Mouse (Mus musculus) heart, adult 11 months (tissue): ENCODE data around the gene Acly.

Experiments used
- DNase-seq: peaks from one replicate; pipeline ENCODE4 v3.0.0; 2022

Acly gene

DNA sequence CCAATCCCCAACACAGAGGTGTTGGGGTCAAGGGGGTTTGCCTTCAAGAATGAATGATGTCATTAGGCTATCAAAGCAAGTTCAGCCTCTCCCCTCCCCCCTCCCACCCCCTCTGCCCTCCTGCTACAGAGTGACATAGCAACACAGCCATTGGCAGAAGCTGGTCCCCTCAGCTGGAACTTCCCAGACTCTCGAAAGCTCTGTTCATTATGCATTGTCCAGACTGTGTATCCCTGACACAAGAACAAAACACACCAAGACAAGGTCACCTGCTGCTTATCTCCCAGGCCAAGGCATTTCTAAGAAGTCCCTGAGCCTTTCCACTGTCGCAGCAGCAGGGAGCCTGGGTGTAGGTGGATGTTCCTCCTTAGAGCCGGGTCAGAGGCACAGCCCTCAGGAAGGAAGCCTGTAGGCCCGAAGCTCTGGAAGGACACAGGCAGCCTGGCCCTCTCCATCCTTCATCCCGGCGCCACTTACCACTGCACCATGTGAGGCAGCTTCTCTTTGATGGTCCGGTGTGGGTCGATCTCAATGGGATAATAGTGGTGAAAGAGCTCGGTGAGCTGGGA is 92.0 kb downstream of the Acly start:
- DNase-seq: no peak

DNA sequence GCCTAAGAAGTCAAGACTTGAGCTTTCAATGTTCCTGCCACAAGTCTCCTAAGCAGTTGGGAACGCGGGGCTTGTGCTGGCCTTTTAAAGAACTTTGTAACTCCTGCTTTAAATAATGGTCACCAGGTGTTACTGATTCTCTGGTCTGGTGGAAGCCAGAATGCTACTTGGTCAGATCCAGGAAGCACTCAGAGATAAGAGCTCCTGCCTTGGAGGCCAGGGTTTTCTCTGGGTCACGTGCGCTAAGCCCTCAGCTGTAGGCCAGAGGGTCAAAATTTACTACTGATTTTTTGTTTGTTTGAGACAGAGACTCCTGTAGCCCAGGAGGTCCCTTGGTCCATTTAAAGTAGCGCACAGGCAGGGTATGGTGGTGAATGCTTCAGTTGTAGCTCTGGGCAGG is 95.8 kb downstream of the Acly start:
- DNase-seq: no peak

DNA sequence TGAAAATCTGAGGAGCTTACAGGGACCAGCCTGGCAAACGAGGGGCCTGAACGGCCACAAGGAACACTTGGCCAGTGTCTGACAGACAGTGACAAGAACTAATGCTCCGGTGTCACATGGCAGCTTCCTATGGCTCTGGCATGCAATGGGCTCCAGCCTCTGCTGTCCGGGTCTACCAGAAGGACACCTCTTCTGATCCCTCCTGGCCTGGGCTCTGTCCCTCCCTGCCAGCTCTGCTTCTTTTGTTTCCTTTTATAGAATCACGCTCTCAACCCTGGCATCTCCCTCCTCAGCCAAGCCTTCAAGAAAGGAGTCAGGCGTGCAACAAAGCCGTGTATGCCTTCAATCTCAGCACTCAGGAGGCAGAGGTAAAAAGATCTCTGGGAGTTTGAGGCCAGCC is 97.7 kb downstream of the Acly start:
- DNase-seq: peak; percentile 94

DNA sequence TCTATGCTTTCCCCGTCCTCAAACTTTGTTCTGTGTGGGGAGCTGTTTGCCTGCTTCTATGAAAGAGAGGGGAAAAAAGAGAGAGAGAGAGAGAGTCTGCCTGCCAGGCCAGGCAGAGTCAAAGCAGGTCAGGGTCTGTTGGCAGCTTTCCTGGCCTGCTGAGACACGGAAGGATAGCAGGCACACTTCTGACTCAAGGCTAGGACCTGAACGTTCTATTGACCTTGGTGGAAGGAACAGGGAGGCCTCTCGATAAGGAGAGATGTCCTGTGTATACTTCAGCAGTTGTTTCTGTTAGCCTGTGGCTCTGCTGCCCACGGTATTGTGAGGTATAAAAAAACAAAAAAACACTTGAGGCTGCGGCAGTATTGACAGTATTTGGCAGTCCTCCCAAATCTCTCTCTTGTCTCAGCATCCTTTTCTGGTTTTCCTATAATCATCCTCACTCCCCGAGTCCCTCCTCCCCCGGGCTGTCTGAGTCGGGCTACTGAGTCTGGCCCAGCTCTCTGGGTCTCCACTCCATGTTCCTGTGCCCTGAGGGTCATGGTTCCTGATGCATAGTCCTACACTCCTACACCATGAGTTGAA is 99.1 kb downstream of the Acly start:
- peak; percentile 93 for DNase-seq

DNA sequence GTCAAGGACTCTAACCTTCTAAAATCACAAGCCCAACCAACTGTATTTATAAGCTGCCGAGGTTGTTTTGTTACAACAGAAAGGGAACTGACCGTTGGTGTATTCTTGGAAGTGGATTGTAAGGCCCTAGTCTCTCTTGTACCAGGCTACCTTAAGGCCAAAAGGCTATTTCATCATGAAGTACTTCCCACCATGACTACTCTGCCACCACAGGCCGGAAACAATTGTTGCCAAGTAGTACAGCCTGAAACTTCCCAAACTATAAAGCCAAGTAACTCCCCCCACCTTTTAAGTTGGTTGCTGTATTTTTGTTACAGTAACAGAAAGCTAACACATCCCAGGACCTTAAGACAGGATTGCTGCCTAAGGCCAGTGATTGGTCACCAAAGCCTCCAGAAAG is 101.0 kb downstream of the Acly start:
- no peak for DNase-seq
